Mouse (Mus musculus) heart, postnatal 0 days (tissue): Measurements from ENCODE around the gene Upk3bl. TPM values are rescaled to one million over a fixed set of nuclear protein-coding genes. Genes with fewer than 3 reads are reported as not detected.
A peak's percentile ranks its signal among the peaks of the same experiment; 100 is the strongest.
"Not testable (repeated sequence)": the region's sequence is repeated elsewhere in the genome, so short reads cannot be mapped to it uniquely, and the experiment has no call there.

ENCODE experiments used
- ATAC-seq: fragments of 200-750 bp; cut with Nextera tagmentation; 2 replicates; pipeline ENCODE4 v1.8.0; 2017; ENCODE audit warnings: low read depth, moderate number of reproducible peaks, moderate library complexity; ENCODE audit not compliant: insufficient read depth
- DNase-seq: peaks from one replicate; pipeline ENCODE4 v3.0.0-alpha.2; 2016; ENCODE audit warnings: low spot score
- H3K27ac ChIP-seq: fragments of 300-500 bp; sonication (generic); 2 replicates; pipeline ENCODE4 v1.5.1; 2014; ENCODE audit warnings: low read depth, mild to moderate bottlenecking
- H3K27me3 ChIP-seq: fragments of 300-500 bp; sonication (generic); 2 replicates; pipeline ENCODE4 v1.6.1; 2014; ENCODE audit warnings: low read length, mixed read lengths; ENCODE audit not compliant: control insufficient read depth, insufficient read depth
- H3K36me3 ChIP-seq: fragments of 300-500 bp; sonication (generic); replicated peaks from 2 replicates; pipeline ENCODE4 v1.6.1; 2014; ENCODE audit warnings: low read length, mixed read lengths; ENCODE audit not compliant: control insufficient read depth, insufficient read depth
- H3K4me1 ChIP-seq: fragments of 300-500 bp; sonication (generic); 2 replicates; pipeline ENCODE4 v1.6.1; 2014; ENCODE audit warnings: antibody characterized with exemption; ENCODE audit not compliant: control insufficient read depth, insufficient read depth
- H3K4me2 ChIP-seq: fragments of 300-500 bp; sonication (generic); 2 replicates; pipeline ENCODE4 v1.6.1; 2014; ENCODE audit warnings: low read depth, mild to moderate bottlenecking, low read length, moderate library complexity
- H3K4me3 ChIP-seq: fragments of 300-500 bp; sonication (generic); 2 replicates; pipeline ENCODE4 v1.5.1; 2014; ENCODE audit warnings: low read depth, low read length
- H3K9ac ChIP-seq: fragments of 300-500 bp; sonication (generic); replicated peaks from 2 replicates; pipeline ENCODE4 v1.6.1; 2014; ENCODE audit warnings: low read depth, low read length, mixed read lengths
- H3K9me3 ChIP-seq: fragments of 300-500 bp; sonication (generic); replicated peaks from 2 replicates; pipeline ENCODE4 v1.6.1; 2016; ENCODE audit warnings: low read length; ENCODE audit not compliant: control insufficient read depth
- CTCF ChIP-seq: IDR thresholded peaks from 2 replicates; pipeline ENCODE4 v1.5.1; 2016; ENCODE audit warnings: antibody characterized with exemption, control low read depth, low read depth
- EP300 ChIP-seq: IDR thresholded peaks from 2 replicates; pipeline ENCODE4 v1.6.1; 2016; ENCODE audit warnings: antibody characterized with exemption, low read depth
- WGBS: fragments of 180-500 bp; shearing (Covaris S2); extraction: QIAGEN DNeasy Blood & Tissue Kit; methylation state at CpG from one replicate; pipeline ENCODE4 v1.1.7; 2014; 5-methylcytosine and 5-hydroxymethylcytosine counted together
- polyA plus RNA-seq: library from polyadenylated mRNA; unstranded; fragments of >200 nt; fragmentation: Nextera tagmentation; extraction: Ambion mirVana; gene quantifications from 2 replicates; pipeline ENCODE4 v1.2.1, GENCODE M21; 2015
- total RNA-seq: library from RNA; depleted of rRNA; stranded (reverse); fragments of >200 nt; gene quantifications from 2 replicates; pipeline ENCODE4 v1.2.3, GENCODE M21; 2014; ENCODE audit warnings: low replicate concordance

The Upk3bl gene
- total and polyA plus RNA-seq, 2 experiments from 2014 or later = 4.2 TPM; not detected in 1

GRCm38 (mm10) chr5:136045987-136046386, 8.3 kb upstream of the Upk3bl start:
- TF ChIP-seq EP300 (no peak), CTCF (peak; percentile 78)
- H3K9me3 ChIP-seq = no peaks in the 10 kb centered on the region
- 0 out of 2 replicates have a peak, but pooled peaks have one; percentile 27 for ATAC-seq
- H3K9ac ChIP-seq = no peak overlapping the region
- H3K36me3 ChIP-seq = no peaks in the 10 kb centered on the region
- H3K4me1 ChIP-seq = no peaks in the 10 kb centered on the region
- no peak overlapping the region for H3K4me2 ChIP-seq
- DNase-seq = peak; percentile 53
- no peak overlapping the region for H3K4me3 ChIP-seq
- H3K27ac ChIP-seq = no peak overlapping the region
- H3K27me3 ChIP-seq = no peaks in the 10 kb centered on the region
- 4% methylated on average over 10 of the region's 10 CpGs for WGBS

GRCm38 (mm10) chr5:136048541-136048940, 5.8 kb upstream of the Upk3bl start:
- H3K9ac ChIP-seq, DNase-seq, H3K9me3 ChIP-seq, H3K27ac ChIP-seq, H3K4me2 ChIP-seq, H3K4me1 ChIP-seq, H3K4me3 ChIP-seq, ATAC-seq, H3K27me3 ChIP-seq, H3K36me3 ChIP-seq: not testable (repeated sequence)

GRCm38 (mm10) chr5:136049926-136050325, 4.4 kb upstream of the Upk3bl start:
- Histone ChIP-seq H3K27me3 (no peaks in the 10 kb centered on the region), H3K4me1 (peaks cover 7% of the 10 kb centered on the region; the same call in 1 of the 2 replicates), H3K4me2 (no peak overlapping the region), H3K9me3 (no peaks in the 10 kb centered on the region), H3K9ac (no peak overlapping the region), H3K27ac (no peak overlapping the region), H3K36me3 (no peaks in the 10 kb centered on the region), H3K4me3 (no peak overlapping the region)
- ATAC-seq = no peak
- DNase-seq = no peak
- no peak for TF ChIP-seq CTCF
- TF ChIP-seq EP300 = no peak
- WGBS = 61% methylated on average over 6 of the region's 6 CpGs

GRCm38 (mm10) chr5:136051231-136052085, 2.8 kb upstream of the Upk3bl start:
- H3K27ac ChIP-seq = peak overlapping the region; percentile 43; the same call in 1 of the 2 replicates
- H3K4me1 ChIP-seq = peaks cover 7% of the 10 kb centered on the region; the same call in 1 of the 2 replicates
- peak; percentile 62 for DNase-seq
- H3K9ac ChIP-seq = no peak overlapping the region
- peak; percentile 77 for ATAC-seq
- WGBS = 16% methylated on average over 10 of the region's 10 CpGs
- H3K36me3 ChIP-seq = no peaks in the 10 kb centered on the region
- TF ChIP-seq CTCF (no peak), EP300 (no peak)
- no peak overlapping the region for H3K4me3 ChIP-seq
- H3K9me3 ChIP-seq = no peaks in the 10 kb centered on the region
- no peak overlapping the region for H3K4me2 ChIP-seq
- no peaks in the 10 kb centered on the region for H3K27me3 ChIP-seq

GRCm38 (mm10) chr5:136052861-136053655, 1.2 kb upstream of the Upk3bl start:
- no peak for TF ChIP-seq EP300
- TF ChIP-seq CTCF = no peak
- DNase-seq = no peak
- peaks cover 7% of the 10 kb centered on the region; the same call in 1 of the 2 replicates for H3K4me1 ChIP-seq
- no peak overlapping the region for H3K4me3 ChIP-seq
- H3K27ac ChIP-seq = no peak overlapping the region
- no peaks in the 10 kb centered on the region for H3K36me3 ChIP-seq
- ATAC-seq = no peak
- no peak overlapping the region for H3K9ac ChIP-seq
- no peak overlapping the region for H3K4me2 ChIP-seq
- H3K9me3 ChIP-seq = no peaks in the 10 kb centered on the region
- 78% methylated on average over 8 of the region's 8 CpGs for WGBS
- H3K27me3 ChIP-seq = peaks cover 3% of the 10 kb centered on the region; the same call in 1 of the 2 replicates
